Mouse (Mus musculus): Measurements from ENCODE around the gene Cxcl5.

DNA sequence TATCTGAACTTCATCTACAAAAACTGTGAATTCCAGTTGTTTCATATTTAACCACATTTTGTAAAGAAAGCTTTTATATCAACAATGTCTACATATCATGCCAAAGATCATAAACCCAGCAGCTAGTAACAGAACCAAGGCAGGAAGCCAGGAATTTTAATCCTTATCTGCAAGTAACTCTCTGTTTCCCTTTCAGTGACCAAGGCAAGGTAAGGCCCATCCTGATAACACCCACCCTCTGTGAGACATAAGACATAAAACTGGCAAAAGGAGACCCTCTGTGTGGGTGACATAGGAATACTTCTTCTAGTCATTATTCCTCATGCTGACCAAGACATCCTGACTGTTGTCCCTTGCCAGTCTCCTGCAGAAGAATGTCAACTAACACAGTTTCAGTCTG, 45.4 kb downstream of the Cxcl5 start:
- TF ChIP-seq CTCF (IDR thresholded peaks at IDR 0.05) (no peak), EP300 (IDR thresholded peaks at IDR 0.05) (no peak)

Data from lung, postnatal 0 days (tissue).